Mouse (Mus musculus) heart, postnatal 0 days (tissue): ENCODE results near the gene Yrdc. TPM values are rescaled to one million over a fixed set of nuclear protein-coding genes. Genes with fewer than 3 reads are reported as not detected.
A peak's percentile ranks its signal among the peaks of the same experiment; 100 is the strongest.

ENCODE experiments used
- ATAC-seq: fragments of 200-750 bp; cut with Nextera tagmentation; 2 replicates; pipeline ENCODE4 v1.8.0; 2017; ENCODE audit warnings: low read depth, moderate number of reproducible peaks, moderate library complexity; ENCODE audit not compliant: insufficient read depth
- DNase-seq: peaks from one replicate; pipeline ENCODE4 v3.0.0-alpha.2; 2016; ENCODE audit warnings: low spot score
- H3K27ac ChIP-seq: fragments of 300-500 bp; sonication (generic); 2 replicates; pipeline ENCODE4 v1.5.1; 2014; ENCODE audit warnings: low read depth, mild to moderate bottlenecking
- H3K27me3 ChIP-seq: fragments of 300-500 bp; sonication (generic); 2 replicates; pipeline ENCODE4 v1.6.1; 2014; ENCODE audit warnings: low read length, mixed read lengths; ENCODE audit not compliant: control insufficient read depth, insufficient read depth
- H3K36me3 ChIP-seq: fragments of 300-500 bp; sonication (generic); replicated peaks from 2 replicates; pipeline ENCODE4 v1.6.1; 2014; ENCODE audit warnings: low read length, mixed read lengths; ENCODE audit not compliant: control insufficient read depth, insufficient read depth
- H3K4me1 ChIP-seq: fragments of 300-500 bp; sonication (generic); 2 replicates; pipeline ENCODE4 v1.6.1; 2014; ENCODE audit warnings: antibody characterized with exemption; ENCODE audit not compliant: control insufficient read depth, insufficient read depth
- H3K4me2 ChIP-seq: fragments of 300-500 bp; sonication (generic); 2 replicates; pipeline ENCODE4 v1.6.1; 2014; ENCODE audit warnings: low read depth, mild to moderate bottlenecking, low read length, moderate library complexity
- H3K4me3 ChIP-seq: fragments of 300-500 bp; sonication (generic); 2 replicates; pipeline ENCODE4 v1.5.1; 2014; ENCODE audit warnings: low read depth, low read length
- H3K9ac ChIP-seq: fragments of 300-500 bp; sonication (generic); replicated peaks from 2 replicates; pipeline ENCODE4 v1.6.1; 2014; ENCODE audit warnings: low read depth, low read length, mixed read lengths
- H3K9me3 ChIP-seq: fragments of 300-500 bp; sonication (generic); replicated peaks from 2 replicates; pipeline ENCODE4 v1.6.1; 2016; ENCODE audit warnings: low read length; ENCODE audit not compliant: control insufficient read depth
- CTCF ChIP-seq: IDR thresholded peaks from 2 replicates; pipeline ENCODE4 v1.5.1; 2016; ENCODE audit warnings: antibody characterized with exemption, control low read depth, low read depth
- EP300 ChIP-seq: IDR thresholded peaks from 2 replicates; pipeline ENCODE4 v1.6.1; 2016; ENCODE audit warnings: antibody characterized with exemption, low read depth
- whole genome bisulfite sequencing: fragments of 180-500 bp; shearing (Covaris S2); extraction: QIAGEN DNeasy Blood & Tissue Kit; methylation state at CpG from one replicate; pipeline ENCODE4 v1.1.7; 2014; 5-methylcytosine and 5-hydroxymethylcytosine counted together
- polyA plus RNA-seq: library from polyadenylated mRNA; unstranded; fragments of >200 nt; fragmentation: Nextera tagmentation; extraction: Ambion mirVana; gene quantifications from 2 replicates; pipeline ENCODE4 v1.2.1, GENCODE M21; 2015
- total RNA-seq: library from RNA; depleted of rRNA; stranded (reverse); fragments of >200 nt; gene quantifications from 2 replicates; pipeline ENCODE4 v1.2.3, GENCODE M21; 2014; ENCODE audit warnings: low replicate concordance

Gene Yrdc
- total and polyA plus RNA-seq, 2 experiments from 2014 or later = 16.9 to 31.8 TPM

- ATAC-seq (no peak), DNase-seq (no peak)
- H3K4me3 ChIP-seq = no peak overlapping the region
- WGBS = 77% methylated on average over 9 of the region's 9 CpGs
- H3K36me3 ChIP-seq = peaks cover 37% of the 10 kb centered on the region
- H3K4me1 ChIP-seq = no peaks in the 10 kb centered on the region
- H3K27ac ChIP-seq = 0 out of 2 replicates have a peak overlapping the region, but pooled peaks have one; percentile 16
- H3K9me3 ChIP-seq = no peaks in the 10 kb centered on the region
- H3K27me3 ChIP-seq = no peaks in the 10 kb centered on the region
- H3K4me2 ChIP-seq = no peak overlapping the region
- no peak overlapping the region for H3K9ac ChIP-seq
- TF ChIP-seq CTCF (no peak), EP300 (no peak)
Observed at GRCm38 (mm10) chr4:124809136-124809883, 41.2 kb upstream of the Yrdc start.

- no peaks in the 10 kb centered on the region for H3K27me3 ChIP-seq
- no peak for ATAC-seq
- no peak overlapping the region for H3K4me2 ChIP-seq
- H3K36me3 ChIP-seq = peaks cover 30% of the 10 kb centered on the region
- no peaks in the 10 kb centered on the region for H3K9me3 ChIP-seq
- no peak overlapping the region for H3K4me3 ChIP-seq
- H3K27ac ChIP-seq = no peak overlapping the region
- WGBS = 85% methylated on average over 7 of the region's 7 CpGs
- no peak overlapping the region for H3K9ac ChIP-seq
- DNase-seq = no peak
- TF ChIP-seq EP300 = no peak
- TF ChIP-seq CTCF = no peak
- H3K4me1 ChIP-seq = no peaks in the 10 kb centered on the region
Observed at GRCm38 (mm10) chr4:124810056-124810455, 40.4 kb upstream of the Yrdc start.

GRCm38 (mm10) chr4:124811347-124811975 lies 39.0 kb upstream of the Yrdc start:
- no peak overlapping the region for H3K27ac ChIP-seq
- H3K4me3 ChIP-seq = no peak overlapping the region
- H3K4me1 ChIP-seq = no peaks in the 10 kb centered on the region
- peaks cover 16% of the 10 kb centered on the region for H3K36me3 ChIP-seq
- H3K9ac ChIP-seq = no peak overlapping the region
- H3K27me3 ChIP-seq = no peaks in the 10 kb centered on the region
- 48% methylated on average over 9 of the region's 9 CpGs for WGBS
- DNase-seq = no peak
- no peak overlapping the region for H3K4me2 ChIP-seq
- TF ChIP-seq EP300 = no peak
- TF ChIP-seq CTCF = no peak
- ATAC-seq = no peak
- H3K9me3 ChIP-seq = no peaks in the 10 kb centered on the region

- ATAC-seq = no peak
- no peak overlapping the region for H3K9ac ChIP-seq
- no peak for TF ChIP-seq CTCF
- no peaks in the 10 kb centered on the region for H3K9me3 ChIP-seq
- no peak for DNase-seq
- H3K4me1 ChIP-seq = no peaks in the 10 kb centered on the region; the same call in 1 of the 2 replicates
- H3K36me3 ChIP-seq = peaks cover 17% of the 10 kb centered on the region; the same call in 1 of the 2 replicates
- no peak overlapping the region for H3K27ac ChIP-seq
- H3K4me2 ChIP-seq = no peak overlapping the region
- no peaks in the 10 kb centered on the region for H3K27me3 ChIP-seq
- WGBS = 78% methylated on average over 11 of the region's 11 CpGs
- H3K4me3 ChIP-seq = no peak overlapping the region
Observed at GRCm38 (mm10) chr4:124815901-124816300, 34.6 kb upstream of the Yrdc start.

- TF ChIP-seq EP300 (no peak), CTCF (no peak)
- no peak overlapping the region for H3K4me3 ChIP-seq
- no peaks in the 10 kb centered on the region; the same call in 1 of the 2 replicates for H3K4me1 ChIP-seq
- H3K9me3 ChIP-seq = no peaks in the 10 kb centered on the region
- H3K27ac ChIP-seq = peak overlapping the region; percentile 46
- 13% methylated on average over 6 of the region's 6 CpGs for WGBS
- peaks cover 23% of the 10 kb centered on the region for H3K36me3 ChIP-seq
- H3K9ac ChIP-seq = peak overlapping the region; percentile 15; the same call in 1 of the 2 replicates
- ATAC-seq = peak; percentile 98
- peak; percentile 73 for DNase-seq
- no peaks in the 10 kb centered on the region for H3K27me3 ChIP-seq
- no peak overlapping the region for H3K4me2 ChIP-seq
Observed at GRCm38 (mm10) chr4:124817803-124818202, 32.7 kb upstream of the Yrdc start.
